Mouse (Mus musculus) bone marrow, adult 2 months (tissue): ENCODE measurements around the gene Rabgap1l.

Source experiments
- CTCF ChIP-seq: fragments of 200-500 bp; IDR thresholded peaks from 2 replicates; pipeline ENCODE4 v1.5.1; 2011; ENCODE audit warnings: low read length, control low read depth; ENCODE audit not compliant: control insufficient read depth, insufficient read depth
- POLR2A ChIP-seq: fragments of 200-500 bp; IDR thresholded peaks from 2 replicates; pipeline ENCODE4 v1.6.1; 2011; ENCODE audit warnings: low read depth, mild to moderate bottlenecking, control low read depth, low read length, borderline replicate concordance; ENCODE audit not compliant: control insufficient read depth

DNA sequence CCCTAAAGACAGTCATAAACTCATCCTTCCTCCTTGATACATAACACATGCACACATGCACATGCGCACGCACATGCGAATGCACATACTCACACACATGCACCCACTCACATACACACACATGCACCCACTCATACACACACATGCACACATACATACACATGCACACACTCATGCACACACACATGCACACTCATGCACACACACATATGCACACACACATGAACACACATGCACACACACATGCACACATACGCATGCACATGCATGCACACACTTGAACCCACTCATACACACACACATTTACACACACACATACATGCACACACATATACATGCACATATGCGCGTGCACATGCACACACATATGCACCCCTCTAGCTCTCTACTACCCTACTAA lies 89.2 kb downstream of the Rabgap1l start:
- TF ChIP-seq POLR2A (no peak), CTCF (no peak)
